Mouse (Mus musculus) bone marrow, adult 2 months (tissue): ENCODE measurements around the gene Homer2.

Experiments
- CTCF ChIP-seq: fragments of 200-500 bp; IDR thresholded peaks from 2 replicates; pipeline ENCODE4 v1.5.1; 2011; ENCODE audit warnings: low read length, control low read depth; ENCODE audit not compliant: control insufficient read depth, insufficient read depth
- POLR2A ChIP-seq: fragments of 200-500 bp; IDR thresholded peaks from 2 replicates; pipeline ENCODE4 v1.6.1; 2011; ENCODE audit warnings: low read depth, mild to moderate bottlenecking, control low read depth, low read length, borderline replicate concordance; ENCODE audit not compliant: control insufficient read depth

DNA sequence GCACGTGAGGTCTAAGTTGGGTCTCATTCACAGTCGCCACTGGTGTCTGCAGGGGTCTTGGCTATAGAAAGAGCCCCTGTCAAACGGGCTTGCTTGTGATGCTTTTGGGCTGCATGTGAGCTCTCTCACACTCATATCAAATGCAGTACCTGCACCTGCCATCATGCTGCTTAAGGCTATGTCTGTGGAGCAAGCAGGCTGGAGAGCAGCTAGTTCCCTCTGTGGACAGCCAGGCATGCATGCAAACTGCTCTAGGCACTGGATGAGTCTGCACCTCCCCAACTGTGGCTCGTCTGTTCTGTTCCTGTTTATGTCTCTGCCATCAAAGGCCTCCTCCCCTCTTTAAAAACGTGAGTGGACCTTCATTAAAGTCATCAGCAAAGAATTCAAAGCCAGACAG lies 100.9 kb downstream of the Homer2 start:
- no peak for TF ChIP-seq POLR2A
- no peak for TF ChIP-seq CTCF
